Mouse (Mus musculus): ENCODE data around the gene 1700013G24Rik. TPM values are rescaled to one million over a fixed set of nuclear protein-coding genes. Genes with fewer than 3 reads are reported as not detected.

Gene 1700013G24Rik
- polyA plus RNA-seq, 1 experiment, result not detected

DNA sequence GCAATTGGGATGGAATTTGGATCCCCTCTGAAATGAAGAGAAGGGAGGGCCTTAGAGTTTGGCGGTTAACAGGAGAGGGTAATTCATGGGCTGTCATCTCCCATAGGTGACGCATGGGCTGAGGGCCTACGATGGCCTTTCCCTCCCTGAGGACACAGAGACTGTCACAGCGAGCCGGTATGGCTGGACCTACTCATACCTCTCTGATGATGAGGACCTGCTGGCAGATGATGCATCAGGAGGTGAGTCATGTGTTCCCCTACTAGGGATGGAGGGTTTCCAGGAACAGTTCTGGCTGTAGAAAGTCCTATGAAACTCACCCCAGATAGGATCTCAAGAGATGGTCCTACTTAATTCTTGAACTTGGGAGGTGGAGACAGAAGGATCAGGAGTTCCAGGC lies 47.9 kb downstream of the 1700013G24Rik start:
- TF ChIP-seq CTCF (IDR thresholded peaks at IDR 0.05; ENCODE audit: extremely low read depth, insufficient read depth, low read length) (no peak), POLR2A (IDR thresholded peaks at IDR 0.05; ENCODE audit: extremely low read depth, insufficient read depth, low read length) (no peak)

DNA sequence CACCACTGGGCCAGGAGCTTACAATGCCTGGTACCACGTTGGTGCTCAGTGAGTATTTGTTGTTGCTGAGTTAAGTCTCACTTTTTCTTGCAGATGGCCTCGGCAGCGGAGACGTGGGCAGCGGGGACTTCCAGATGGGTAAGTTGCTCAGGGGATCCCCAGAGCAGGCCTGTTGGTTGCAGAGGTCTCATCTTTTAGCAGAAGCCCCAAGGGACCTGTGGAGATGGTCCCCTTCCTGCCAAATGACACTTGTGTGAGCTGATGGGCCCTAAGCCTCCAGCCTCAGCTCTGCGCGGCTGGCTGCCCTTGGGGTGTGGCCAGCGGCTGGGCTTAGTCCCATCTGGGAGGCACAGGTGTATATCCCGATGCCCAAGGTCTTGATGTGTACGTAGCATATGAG lies 49.1 kb downstream of the 1700013G24Rik start:
- Histone ChIP-seq H3K4me3 (ENCODE audit: insufficient read depth, low read length) (no peak overlapping the region), H3K4me1 (ENCODE audit: control insufficient read depth, insufficient read depth, low read length) (no peaks in the 10 kb centered on the region), H3K27ac (ENCODE audit: insufficient read depth, low read length) (no peak overlapping the region)
- TF ChIP-seq POLR2A (IDR thresholded peaks at IDR 0.05; ENCODE audit: extremely low read depth, insufficient read depth, low read length), result no peak
- TF ChIP-seq CTCF (IDR thresholded peaks at IDR 0.05; ENCODE audit: extremely low read depth, insufficient read depth, low read length), result no peak

More for the DNA sequence above, 47.9 kb downstream of the 1700013G24Rik start:
- Histone ChIP-seq H3K27ac (ENCODE audit: insufficient read depth, low read length) (no peak overlapping the region), H3K4me1 (ENCODE audit: control insufficient read depth, insufficient read depth, low read length) (no peaks in the 10 kb centered on the region), H3K4me3 (ENCODE audit: insufficient read depth, low read length) (no peak overlapping the region)

DNA sequence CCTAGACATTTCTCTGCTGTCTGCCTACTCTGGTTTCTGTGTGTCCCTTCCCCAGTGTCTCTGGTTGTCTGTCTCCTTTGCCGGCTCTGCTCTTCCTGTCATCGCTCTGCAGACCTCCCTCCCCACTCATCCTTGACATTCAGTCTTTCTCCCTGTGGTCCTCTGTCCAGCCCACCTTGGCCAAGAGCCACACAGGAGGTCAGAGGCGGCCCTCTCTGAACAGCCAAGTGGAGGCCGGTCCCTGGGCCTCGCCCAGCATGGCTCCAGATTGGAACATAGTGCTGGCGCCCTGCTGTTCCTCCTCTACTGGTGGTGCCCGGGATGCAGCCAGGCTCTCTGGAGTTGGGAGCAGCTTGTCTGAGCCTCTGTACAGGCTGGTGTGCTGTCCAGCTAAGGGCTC lies 49.7 kb downstream of the 1700013G24Rik start:
- no peak overlapping the region for H3K27ac ChIP-seq (ENCODE audit: insufficient read depth, low read length)
- no peak overlapping the region for H3K4me3 ChIP-seq (ENCODE audit: insufficient read depth, low read length)
- no peaks in the 10 kb centered on the region for H3K4me1 ChIP-seq (ENCODE audit: control insufficient read depth, insufficient read depth, low read length)
- TF ChIP-seq CTCF (IDR thresholded peaks at IDR 0.05; ENCODE audit: extremely low read depth, insufficient read depth, low read length), result no peak

DNA sequence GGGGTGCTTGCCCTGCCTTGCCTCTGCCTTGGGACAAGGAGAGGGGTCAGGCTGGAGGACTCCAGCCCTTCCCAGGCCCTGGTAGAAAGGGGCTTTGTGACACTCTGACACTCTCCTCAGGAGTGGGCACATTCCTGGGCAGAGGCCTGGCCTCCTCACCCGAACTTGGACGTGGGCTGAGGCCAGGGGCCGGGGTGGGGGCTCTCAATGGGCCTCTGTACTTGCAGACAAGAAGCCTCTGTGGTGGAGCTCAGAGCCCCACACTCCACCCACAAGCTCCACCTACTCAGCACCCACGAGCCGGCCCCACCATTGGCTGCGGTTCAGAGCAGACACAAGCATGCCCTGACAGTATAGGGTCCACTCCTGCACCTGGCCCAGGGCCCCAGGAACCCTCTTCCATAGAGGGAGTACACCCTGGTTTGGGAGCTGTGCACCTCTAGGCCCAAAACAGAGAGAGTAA lies 50.5 kb downstream of the 1700013G24Rik start:
- no peak overlapping the region for H3K27ac ChIP-seq (ENCODE audit: insufficient read depth, low read length)
- H3K4me3 ChIP-seq (ENCODE audit: insufficient read depth, low read length), result no peak overlapping the region
- TF ChIP-seq POLR2A (IDR thresholded peaks at IDR 0.05; ENCODE audit: extremely low read depth, insufficient read depth, low read length) (no peak), CTCF (IDR thresholded peaks at IDR 0.05; ENCODE audit: extremely low read depth, insufficient read depth, low read length) (no peak)
- H3K4me1 ChIP-seq (ENCODE audit: control insufficient read depth, insufficient read depth, low read length), result no peaks in the 10 kb centered on the region

Other genes with a start within 250 kb of the 1700013G24Rik start
- gene Wnt4, start 175.8 kb upstream of the 1700013G24Rik start, polyA plus RNA-seq (2012; rRNA removed), result 12.3 and 12.8 TPM in 2 replicates
- 383 and 397 TPM in 2 replicates for gene Cdc42, start 95.6 kb upstream of the 1700013G24Rik start, polyA plus RNA-seq (2012; rRNA removed)
- gene Cela3a, start 43.5 kb upstream of the 1700013G24Rik start, polyA plus RNA-seq (2012; rRNA removed), result not detected in 2 replicates
- not detected in 2 replicates for gene Cela3b, start 22.7 kb upstream of the 1700013G24Rik start, polyA plus RNA-seq (2012; rRNA removed)
- 1.9 and 2.6 TPM in 2 replicates for gene Hspg2, start 15.5 kb downstream of the 1700013G24Rik start, polyA plus RNA-seq (2012; rRNA removed)
- not detected in 2 replicates for gene Ldlrad2, start 121.3 kb downstream of the 1700013G24Rik start, polyA plus RNA-seq (2012; rRNA removed)
- 147 and 157 TPM in 2 replicates for gene Usp48, start 140.5 kb downstream of the 1700013G24Rik start, polyA plus RNA-seq (2012; rRNA removed)
- gene Rap1gap, start 211.4 kb downstream of the 1700013G24Rik start, polyA plus RNA-seq (2012; rRNA removed), result 339 and 383 TPM in 2 replicates

All from cortical plate, adult 2 months (tissue).